Mouse (Mus musculus) embryonic facial prominence, embryonic 13.5 days (tissue): ENCODE results near the gene Hist3h2ba. TPM values are rescaled to one million over a fixed set of nuclear protein-coding genes. Genes with fewer than 3 reads are reported as not detected.
A peak's percentile ranks its signal among the peaks of the same experiment; 100 is the strongest.

Source experiments
- ATAC-seq: fragments of 200-750 bp; cut with Nextera tagmentation; 2 replicates; pipeline ENCODE4 v1.8.0; 2017; ENCODE audit warnings: low read depth; ENCODE audit not compliant: insufficient number of reproducible peaks, insufficient read depth, low FRiP score, low TSS enrichment
- H3K27ac ChIP-seq: fragments of 300-500 bp; sonication (generic); 2 replicates; pipeline ENCODE4 v1.5.1; 2015; ENCODE audit warnings: moderate library complexity, mild to moderate bottlenecking, inconsistent platforms
- H3K27me3 ChIP-seq: fragments of 300-500 bp; sonication (generic); 2 replicates; pipeline ENCODE4 v1.6.1; 2015; ENCODE audit warnings: mild to moderate bottlenecking, inconsistent platforms
- H3K36me3 ChIP-seq: fragments of 300-500 bp; sonication (generic); 2 replicates; pipeline ENCODE4 v1.6.1; 2015; ENCODE audit warnings: mild to moderate bottlenecking, inconsistent platforms
- H3K4me1 ChIP-seq: fragments of 300-500 bp; sonication (generic); 2 replicates; pipeline ENCODE4 v1.6.1; 2015; ENCODE audit warnings: inconsistent platforms
- H3K4me2 ChIP-seq: fragments of 300-500 bp; sonication (generic); 2 replicates; pipeline ENCODE4 v1.6.1; 2015; ENCODE audit warnings: moderate library complexity, mild to moderate bottlenecking, inconsistent platforms
- H3K4me3 ChIP-seq: fragments of 300-500 bp; sonication (generic); 2 replicates; pipeline ENCODE4 v1.5.1; 2015; ENCODE audit warnings: mild to moderate bottlenecking, inconsistent platforms
- H3K9ac ChIP-seq: fragments of 300-500 bp; sonication (generic); 2 replicates; pipeline ENCODE4 v1.6.1; 2015; ENCODE audit warnings: mild to moderate bottlenecking, inconsistent platforms
- H3K9me3 ChIP-seq: fragments of 300-500 bp; sonication (generic); 2 replicates; pipeline ENCODE4 v1.6.1; 2016; ENCODE audit warnings: inconsistent platforms
- WGBS: fragments of 180-500 bp; shearing (Covaris S2); methylation state at CpG from one replicate; pipeline ENCODE4 v1.1.7; 2015; ENCODE audit warnings: mixed read lengths; 5-methylcytosine and 5-hydroxymethylcytosine counted together
- polyA plus RNA-seq: library from polyadenylated mRNA; unstranded; fragments of >200 nt; fragmentation: Nextera tagmentation; extraction: Ambion mirVana; gene quantifications from 2 replicates; pipeline ENCODE4 v1.2.1, GENCODE M21; 2015

Gene Hist3h2ba
- polyA plus RNA-seq, 1 experiment from 2014 or later, result 46.9 TPM

GRCm38 (mm10) chr11:58922420-58922819 lies 26.3 kb upstream of the Hist3h2ba start:
- H3K36me3 ChIP-seq, result no peaks in the 10 kb centered on the region
- no peak overlapping the region for H3K9ac ChIP-seq
- no peaks in the 10 kb centered on the region for H3K4me1 ChIP-seq
- H3K27me3 ChIP-seq, result no peaks in the 10 kb centered on the region
- H3K4me2 ChIP-seq, result no peak overlapping the region
- no peak for ATAC-seq
- H3K9me3 ChIP-seq, result no peaks in the 10 kb centered on the region
- WGBS, result 85% methylated on average over 9 of the region's 9 CpGs
- H3K4me3 ChIP-seq, result no peak overlapping the region
- no peak overlapping the region for H3K27ac ChIP-seq

GRCm38 (mm10) chr11:58926651-58927050 lies 22.1 kb upstream of the Hist3h2ba start:
- Histone ChIP-seq H3K27me3 (no peaks in the 10 kb centered on the region), H3K9ac (no peak overlapping the region), H3K36me3 (peaks cover 6% of the 10 kb centered on the region), H3K4me1 (peaks cover 5% of the 10 kb centered on the region), H3K9me3 (no peaks in the 10 kb centered on the region), H3K27ac (no peak overlapping the region), H3K4me2 (no peak overlapping the region), H3K4me3 (no peak overlapping the region)
- 74% methylated on average over 2 of the region's 3 CpGs for whole genome bisulfite sequencing
- ATAC-seq, result no peak

- Histone ChIP-seq H3K27me3 (no peaks in the 10 kb centered on the region), H3K4me3 (no peak overlapping the region), H3K27ac (no peak overlapping the region), H3K4me1 (peaks cover 5% of the 10 kb centered on the region), H3K36me3 (peaks cover 10% of the 10 kb centered on the region), H3K9me3 (no peaks in the 10 kb centered on the region), H3K9ac (no peak overlapping the region), H3K4me2 (no peak overlapping the region)
- WGBS, result 70% methylated on average over 2 of the region's 2 CpGs
- ATAC-seq, result no peak
Observed at GRCm38 (mm10) chr11:58927053-58927452, 21.7 kb upstream of the Hist3h2ba start.

GRCm38 (mm10) chr11:58927790-58928651 lies 20.7 kb upstream of the Hist3h2ba start:
- H3K27me3 ChIP-seq, result no peaks in the 10 kb centered on the region
- H3K9me3 ChIP-seq, result no peaks in the 10 kb centered on the region
- H3K9ac ChIP-seq, result 0 out of 2 replicates have a peak overlapping the region, but pooled peaks have one; percentile 44
- peak overlapping the region; percentile 39 for H3K4me2 ChIP-seq
- H3K36me3 ChIP-seq, result peaks cover 19% of the 10 kb centered on the region
- H3K4me3 ChIP-seq, result 0 out of 2 replicates have a peak overlapping the region, but pooled peaks have one; percentile 14
- no peak overlapping the region; the same call in 1 of the 2 replicates for H3K27ac ChIP-seq
- 0 out of 2 replicates have a peak, but pooled peaks have one; percentile 40 for ATAC-seq
- 34% methylated on average over 20 of the region's 20 CpGs for WGBS
- peaks cover 5% of the 10 kb centered on the region for H3K4me1 ChIP-seq

- H3K27ac ChIP-seq, result no peak overlapping the region
- no peak overlapping the region for H3K9ac ChIP-seq
- no peaks in the 10 kb centered on the region for H3K9me3 ChIP-seq
- peaks cover 30% of the 10 kb centered on the region for H3K36me3 ChIP-seq
- no peak for ATAC-seq
- peaks cover 5% of the 10 kb centered on the region for H3K4me1 ChIP-seq
- 79% methylated on average over 4 of the region's 4 CpGs for WGBS
- H3K4me2 ChIP-seq, result no peak overlapping the region
- H3K27me3 ChIP-seq, result no peaks in the 10 kb centered on the region
- H3K4me3 ChIP-seq, result no peak overlapping the region
Observed at GRCm38 (mm10) chr11:58929055-58929454, 19.7 kb upstream of the Hist3h2ba start.

- Histone ChIP-seq H3K4me3 (no peak overlapping the region), H3K27ac (no peak overlapping the region), H3K9ac (no peak overlapping the region), H3K9me3 (no peaks in the 10 kb centered on the region), H3K27me3 (no peaks in the 10 kb centered on the region), H3K4me2 (no peak overlapping the region), H3K36me3 (peaks cover 35% of the 10 kb centered on the region), H3K4me1 (peaks cover 5% of the 10 kb centered on the region)
- 48% methylated on average over 3 of the region's 3 CpGs for whole genome bisulfite sequencing
- ATAC-seq, result no peak
Observed at GRCm38 (mm10) chr11:58929641-58930040, 19.1 kb upstream of the Hist3h2ba start.

GRCm38 (mm10) chr11:58930254-58930653 lies 18.5 kb upstream of the Hist3h2ba start:
- Histone ChIP-seq H3K4me2 (no peak overlapping the region), H3K4me3 (no peak overlapping the region), H3K9me3 (no peaks in the 10 kb centered on the region), H3K9ac (no peak overlapping the region; the same call in 1 of the 2 replicates), H3K36me3 (peaks cover 40% of the 10 kb centered on the region), H3K4me1 (peaks cover 5% of the 10 kb centered on the region), H3K27ac (no peak overlapping the region), H3K27me3 (no peaks in the 10 kb centered on the region)
- WGBS, result 94% methylated on average over 3 of the region's 3 CpGs
- no peak for ATAC-seq

GRCm38 (mm10) chr11:58931576-58931975 lies 17.1 kb upstream of the Hist3h2ba start:
- no peak overlapping the region for H3K9ac ChIP-seq
- 85% methylated on average over 4 of the region's 4 CpGs for WGBS
- no peak for ATAC-seq
- H3K4me2 ChIP-seq, result no peak overlapping the region
- H3K4me1 ChIP-seq, result peaks cover 6% of the 10 kb centered on the region
- no peak overlapping the region for H3K27ac ChIP-seq
- no peaks in the 10 kb centered on the region for H3K27me3 ChIP-seq
- no peaks in the 10 kb centered on the region for H3K9me3 ChIP-seq
- peaks cover 51% of the 10 kb centered on the region for H3K36me3 ChIP-seq
- H3K4me3 ChIP-seq, result no peak overlapping the region

GRCm38 (mm10) chr11:58937909-58938308 lies 10.8 kb upstream of the Hist3h2ba start:
- under 1% methylated on average over 13 of the region's 13 CpGs for WGBS
- peaks cover 38% of the 10 kb centered on the region for H3K36me3 ChIP-seq
- H3K9me3 ChIP-seq, result no peaks in the 10 kb centered on the region
- peaks cover 14% of the 10 kb centered on the region for H3K4me1 ChIP-seq
- peak; percentile 16; the same call in 1 of the 2 replicates for ATAC-seq
- peak overlapping the region; percentile 94; the same call in 1 of the 2 replicates for H3K27ac ChIP-seq
- H3K4me3 ChIP-seq, result peak overlapping the region; percentile 93
- H3K27me3 ChIP-seq, result no peaks in the 10 kb centered on the region
- H3K4me2 ChIP-seq, result peak overlapping the region; percentile 76
- H3K9ac ChIP-seq, result peak overlapping the region; percentile 98

GRCm38 (mm10) chr11:58938322-58939087 lies 10.2 kb upstream of the Hist3h2ba start, which contains the start of gene Rnf187:
Rnf187 (minus strand) TSS chr11:58938916.
- H3K27ac ChIP-seq, result peak within 1 kb of the TSS; percentile 94
- no peaks in the 10 kb centered on the region for H3K27me3 ChIP-seq
- no peaks in the 10 kb centered on the region for H3K9me3 ChIP-seq
- peak within 1 kb of the TSS; percentile 98 for H3K9ac ChIP-seq
- H3K4me3 ChIP-seq, result peak within 1 kb of the TSS; percentile 93
- peaks cover 14% of the 10 kb centered on the region for H3K4me1 ChIP-seq
- H3K4me2 ChIP-seq, result peak within 1 kb of the TSS; percentile 76
- ATAC-seq, result peak; percentile 90
- WGBS, result under 1% methylated on average over 92 of the region's 95 CpGs
- H3K36me3 ChIP-seq, result peaks cover 32% of the 10 kb centered on the region

GRCm38 (mm10) chr11:58939088-58939439 lies 9.7 kb upstream of the Hist3h2ba start:
- H3K27ac ChIP-seq, result peak overlapping the region; percentile 94

More at GRCm38 (mm10) chr11:58939088-58939439, 9.7 kb upstream of the Hist3h2ba start:
- Histone ChIP-seq H3K4me1 (peaks cover 18% of the 10 kb centered on the region), H3K27me3 (0 out of 2 replicates have a peak, but pooled peaks cover under 1% of the 10 kb centered on the region), H3K9me3 (no peaks in the 10 kb centered on the region), H3K36me3 (peaks cover 26% of the 10 kb centered on the region), H3K4me3 (peak overlapping the region; percentile 93), H3K4me2 (peak overlapping the region; percentile 76), H3K9ac (peak overlapping the region; percentile 98)
- WGBS, result 18% methylated on average over 6 of the region's 6 CpGs
- 0 out of 2 replicates have a peak, but pooled peaks have one; percentile 2 for ATAC-seq
